Mouse (Mus musculus) natural killer cell, adult 2 months (primary cell): ENCODE measurements at regions not wholly inside any gene's neighbourhood (a gene's known extent, or its start where the extent isn't known, plus 50 kb on each side); places are given as distances from the start of the nearest gene placed in this dataset.

Experiments used
- DNase-seq, 2 experiments: peaks; one replicate each; pipeline ENCODE4 v3.0.0; 2022; ENCODE audit warnings: low spot score in 2 of 2

GRCm38 (mm10) chr8:8770397-8770796, 80.1 kb upstream of the Arglu1 start:
- DNase-seq = no peak

GRCm38 (mm10) chr8:8762354-8762753, 72.0 kb upstream of the Arglu1 start:
- DNase-seq = no peak

GRCm38 (mm10) chr8:8758283-8758682, 68.0 kb upstream of the Arglu1 start:
- DNase-seq = no peak

- DNase-seq = no peak
Measured at GRCm38 (mm10) chr8:8751208-8751607, 60.9 kb upstream of the Arglu1 start.

- no peak for DNase-seq
Measured at GRCm38 (mm10) chr8:8746691-8747090, 56.4 kb upstream of the Arglu1 start.

- DNase-seq = no peak
Measured at GRCm38 (mm10) chr8:8745615-8746285, 55.4 kb upstream of the Arglu1 start.
